Mouse (Mus musculus) neural tube, embryonic 14.5 days (tissue): Measurements from ENCODE around the gene Vps39. TPM values are rescaled to one million over a fixed set of nuclear protein-coding genes. Genes with fewer than 3 reads are reported as not detected.

ENCODE experiments used
- polyA plus RNA-seq: library from polyadenylated mRNA; unstranded; fragments of >200 nt; fragmentation: Nextera tagmentation; extraction: Ambion mirVana; gene quantifications from 2 replicates; pipeline ENCODE4 v1.2.1, GENCODE M21; 2014

The Vps39 gene
- polyA plus RNA-seq, 1 experiment from 2014 or later = 46.2 TPM

Other genes starting within 250 kb of the Vps39 start
- 8.2 and 10.1 TPM in 2 replicates for gene Ehd4, start 198.5 kb downstream of the Vps39 start, polyA plus RNA-seq
- gene Pla2g4e, start 107.8 kb downstream of the Vps39 start, polyA plus RNA-seq = 4.9 and 7.2 TPM in 2 replicates
- not detected in 2 replicates for gene Pla2g4d, start 63.9 kb downstream of the Vps39 start, polyA plus RNA-seq
- not detected in 2 replicates for gene Pla2g4f, start 39.0 kb downstream of the Vps39 start, polyA plus RNA-seq
- gene Ganc, start 50.8 kb upstream of the Vps39 start, polyA plus RNA-seq = 9.1 and 10.7 TPM in 2 replicates
- gene Tmem87a, start 51.0 kb upstream of the Vps39 start, polyA plus RNA-seq = 8.1 and 14.3 TPM in 2 replicates
- 0.59 and 1.2 TPM in 2 replicates for gene Capn3, start 102.9 kb upstream of the Vps39 start, polyA plus RNA-seq
- gene Zfp106, start 210.7 kb upstream of the Vps39 start, polyA plus RNA-seq = 44.2 and 54.5 TPM in 2 replicates
- gene Snap23, start 214.5 kb upstream of the Vps39 start, polyA plus RNA-seq = 19.3 and 19.8 TPM in 2 replicates